Mouse (Mus musculus) brain, embryonic 14.5 days (tissue): ENCODE data around the gene Il1rl1.

Experiments used
- CTCF ChIP-seq: fragments of 200-500 bp; IDR thresholded peaks from 2 replicates; pipeline ENCODE4 v1.5.1; 2012; ENCODE audit warnings: inconsistent platforms, mild to moderate bottlenecking, moderate library complexity, borderline replicate concordance; ENCODE audit not compliant: insufficient read depth, insufficient read length; ENCODE audit errors: extremely low read depth
- POLR2A ChIP-seq: fragments of 200-500 bp; IDR thresholded peaks from 2 replicates; pipeline ENCODE4 v1.6.1; 2012; ENCODE audit warnings: mild to moderate bottlenecking, inconsistent platforms, borderline replicate concordance; ENCODE audit not compliant: poor library complexity, insufficient read depth, insufficient read length, severe bottlenecking; ENCODE audit errors: extremely low read depth

DNA sequence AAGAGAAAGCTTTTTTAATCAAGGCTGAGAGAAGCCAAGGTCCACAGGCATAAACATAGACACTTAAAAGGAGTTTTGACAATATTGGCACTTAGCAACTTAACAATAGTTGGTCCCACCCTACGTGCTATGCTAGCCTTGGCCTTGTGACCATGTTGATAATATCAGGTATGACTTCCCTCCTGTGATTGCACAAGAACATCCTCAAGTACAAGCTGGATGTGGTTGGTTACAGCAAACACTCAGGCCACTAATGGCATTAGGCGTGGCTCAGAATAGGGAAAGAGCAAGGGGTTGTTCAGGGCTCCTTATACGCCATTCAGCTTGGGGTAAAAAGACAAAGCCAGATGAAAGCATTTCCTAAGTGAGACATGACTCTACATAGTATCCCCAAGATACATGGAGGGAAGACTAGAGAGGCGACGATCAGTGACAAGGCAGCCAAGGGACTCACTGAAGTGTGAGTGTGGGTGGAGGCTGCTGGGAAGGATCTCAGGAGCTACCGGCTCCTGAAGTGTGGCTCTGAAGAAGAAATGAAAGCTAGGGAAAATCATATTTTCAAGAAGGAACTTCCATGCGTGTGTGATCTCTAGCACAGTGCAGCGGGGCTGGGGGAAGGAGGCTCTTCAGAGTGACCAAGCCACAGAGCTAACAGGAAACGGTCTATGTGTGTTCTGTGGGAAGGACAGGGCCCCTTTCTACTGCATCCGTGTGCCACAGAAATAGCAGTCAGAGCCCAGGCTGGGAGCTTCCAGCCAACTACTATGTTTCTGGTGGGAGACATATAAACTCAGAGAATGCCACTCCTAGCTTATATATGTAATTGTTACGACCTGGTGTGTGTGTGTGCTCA lies 72.4 kb downstream of the Il1rl1 start:
- no peak for TF ChIP-seq POLR2A
- no peak for TF ChIP-seq CTCF
